Mouse (Mus musculus) brain, embryonic 18.5 days (tissue): ENCODE measurements around the gene Dnm1l.
A peak's percentile ranks its signal among the peaks of the same experiment; 100 is the strongest.
"Not testable (repeated sequence)": the region's sequence is repeated elsewhere in the genome, so short reads cannot be mapped to it uniquely, and the experiment has no call there.

Experiments used
- DNase-seq: peaks from one replicate; pipeline ENCODE4 v3.0.0-alpha.2; 2012; ENCODE audit warnings: low read depth, low spot score

Gene Dnm1l

GRCm38 (mm10) chr16:16358481-16359100 is at the start of gene Dnm1l:
Gene Dnm1l, minus strand, starts transcription at chr16:16358959.
- DNase-seq, result peak; percentile 84

GRCm38 (mm10) chr16:16367217-16367616 is 8.5 kb upstream of the Dnm1l start:
- DNase-seq, result not testable (repeated sequence)

DNA sequence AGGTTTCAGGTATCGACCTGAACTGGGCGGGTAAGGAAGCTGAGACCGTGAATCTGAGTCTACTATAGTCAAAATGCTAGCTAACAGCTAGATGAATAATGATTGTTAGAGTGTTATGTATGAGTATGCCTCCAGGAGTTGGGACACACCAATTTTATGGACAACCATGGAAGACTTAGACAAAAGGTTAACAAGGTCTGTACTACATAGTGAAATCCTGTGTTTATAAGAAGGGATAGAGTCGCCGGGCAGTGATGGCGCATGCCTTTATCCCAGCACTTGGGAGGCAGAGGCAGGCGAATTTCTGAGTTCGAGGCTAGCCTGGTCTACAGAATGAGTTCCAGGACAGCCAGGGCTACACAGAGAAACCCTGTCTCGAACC is 333 bp upstream of the Dnm1l start:
- DNase-seq, result not testable (repeated sequence)

DNA sequence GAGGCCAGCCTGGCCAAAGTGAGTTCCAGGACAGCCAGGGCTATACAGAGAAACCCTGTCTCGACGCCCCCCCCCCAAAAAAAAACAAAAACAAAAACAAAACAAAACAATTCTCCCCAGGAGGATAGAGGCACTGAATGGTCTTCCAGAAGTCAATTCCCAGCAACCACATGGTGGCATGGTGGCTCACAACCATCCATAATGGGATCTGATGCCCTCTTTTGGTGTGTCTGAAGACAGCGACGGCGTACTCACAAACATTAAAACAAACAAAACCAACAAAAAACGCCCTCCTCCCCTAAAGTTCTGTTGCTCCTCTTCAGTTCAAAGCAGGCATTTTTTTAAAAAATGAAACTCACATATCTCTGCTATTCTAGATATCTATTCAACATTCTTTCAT is 851 bp downstream of the Dnm1l start:
- DNase-seq, result no peak

- DNase-seq, result no peak
Observed at GRCm38 (mm10) chr16:16346420-16346819, 12.3 kb downstream of the Dnm1l start.

- no peak for DNase-seq
Observed at GRCm38 (mm10) chr16:16325775-16326336, 32.9 kb downstream of the Dnm1l start.

GRCm38 (mm10) chr16:16311319-16311718 is 47.4 kb downstream of the Dnm1l start:
- DNase-seq, result no peak

DNA sequence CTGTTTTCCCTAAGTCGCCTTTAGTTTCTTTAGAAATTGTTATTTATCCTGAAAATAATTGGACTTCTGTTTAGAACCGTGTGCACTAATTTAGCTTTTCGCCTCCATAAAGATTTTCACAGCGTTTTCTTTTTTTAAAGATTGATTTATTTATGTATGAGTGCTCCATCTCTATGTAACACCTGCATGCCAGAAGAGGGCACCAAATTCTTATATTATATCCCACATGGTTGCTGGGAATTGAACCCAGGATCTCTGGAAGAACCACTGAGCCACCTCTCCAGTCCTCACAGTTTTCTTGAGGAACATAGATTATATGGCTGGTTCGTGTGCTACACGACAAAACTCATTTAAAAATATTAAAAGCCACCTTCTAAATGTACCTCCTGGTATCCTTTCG is 54.9 kb downstream of the Dnm1l start:
- no peak for DNase-seq

DNA sequence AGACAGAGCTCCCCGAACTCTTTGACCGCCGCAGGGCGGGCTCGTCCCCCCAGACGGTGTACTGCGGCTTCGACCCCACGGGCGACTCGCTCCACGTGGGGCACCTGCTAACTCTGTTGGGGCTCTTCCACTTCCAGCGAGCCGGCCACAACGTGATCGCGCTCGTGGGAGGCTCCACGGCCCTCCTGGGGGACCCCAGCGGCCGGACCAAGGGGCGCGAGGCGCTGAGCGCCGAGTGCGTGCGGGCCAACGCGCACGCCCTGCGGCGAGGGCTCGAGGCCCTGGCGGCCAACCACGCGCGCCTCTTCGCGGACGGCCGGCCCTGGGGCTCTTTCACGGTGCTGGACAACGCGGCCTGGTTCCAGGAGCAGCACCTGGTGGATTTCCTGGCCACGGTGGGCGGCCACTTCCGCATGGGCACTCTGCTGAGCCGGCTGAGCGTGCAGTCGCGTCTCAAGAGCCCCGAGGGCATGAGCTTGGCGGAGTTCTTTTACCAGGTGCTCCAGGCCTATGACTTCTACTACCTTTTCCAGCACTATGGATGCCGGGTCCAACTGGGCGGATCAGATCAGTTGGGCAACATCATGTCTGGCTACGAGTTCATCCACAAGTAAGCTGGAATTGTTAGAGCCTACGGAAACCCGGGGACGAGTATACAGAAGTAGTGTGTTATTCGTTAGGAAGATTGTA is 55.5 kb downstream of the Dnm1l start:
- DNase-seq, result no peak

DNA sequence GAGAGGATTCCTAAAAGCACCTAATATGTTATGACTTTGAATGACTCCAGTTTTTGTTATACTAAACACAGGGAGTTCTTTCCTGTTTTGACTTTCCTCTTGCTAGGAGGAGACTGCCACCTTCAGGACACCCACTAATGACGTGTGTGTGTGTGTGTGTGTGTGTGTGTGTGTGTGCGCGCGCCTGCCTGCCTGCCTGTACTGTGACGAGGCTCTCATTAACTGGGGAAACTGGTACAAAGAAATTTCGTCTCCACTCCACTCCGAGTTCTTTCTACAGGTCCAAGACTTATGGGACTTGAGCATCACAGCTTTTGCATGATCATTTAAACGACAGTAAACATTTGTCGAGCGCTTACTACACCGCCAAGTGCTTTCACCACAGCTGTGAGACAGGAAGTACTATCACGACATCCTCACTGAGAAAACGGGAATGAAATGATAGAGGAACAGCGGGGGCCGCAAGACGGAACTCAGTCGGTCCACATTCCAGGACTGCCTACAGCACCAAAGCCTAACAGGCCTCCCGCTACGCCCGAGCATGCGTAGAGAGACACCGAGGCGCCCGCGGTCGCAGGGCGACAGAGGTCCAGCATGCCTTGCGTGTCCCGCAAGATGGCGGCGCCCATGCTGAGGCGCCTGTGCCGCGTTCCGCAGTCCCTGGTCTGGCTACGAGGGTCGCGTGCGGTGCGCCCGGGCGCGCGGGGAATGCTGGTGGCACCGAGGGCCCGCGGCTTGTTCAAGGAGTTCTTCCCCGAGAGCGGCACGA is 56.2 kb downstream of the Dnm1l start, which contains the start of gene Yars2:
TSS of gene Yars2 (plus strand) at position 597 of the 769 bp plus-strand sequence.
- DNase-seq, result peak; percentile 90

GRCm38 (mm10) chr16:16273752-16274151 is 85.0 kb downstream of the Dnm1l start:
- DNase-seq, result no peak

DNA sequence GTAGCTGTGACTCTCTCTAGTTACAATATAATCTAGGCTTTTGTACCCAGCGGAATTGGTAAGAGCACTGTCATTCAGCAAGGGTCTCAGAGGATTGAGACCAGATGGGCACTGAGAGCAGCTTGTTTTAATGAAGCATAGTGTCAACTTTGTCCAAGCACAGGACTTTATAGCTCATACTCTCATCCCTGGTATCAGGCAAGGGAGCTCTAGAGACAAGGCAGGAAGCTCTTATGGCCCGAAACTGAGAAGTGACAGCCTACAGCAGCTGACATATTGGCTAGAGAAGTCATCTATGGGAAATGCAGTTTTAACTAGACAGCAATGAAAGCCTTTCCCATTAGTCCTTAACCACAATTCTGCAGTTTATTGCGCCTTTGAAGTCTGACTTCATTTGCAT is 85.8 kb downstream of the Dnm1l start:
- DNase-seq, result no peak

- no peak for DNase-seq
Observed at GRCm38 (mm10) chr16:16262436-16262835, 96.3 kb downstream of the Dnm1l start.
